Mouse (Mus musculus) E14TG2a.4 (cell line): Measurements from ENCODE around the gene Olfr1388.
"Not testable (repeated sequence)": the region's sequence is repeated elsewhere in the genome, so short reads cannot be mapped to it uniquely, and the experiment has no call there.

ENCODE experiments used
- H3K27me3 ChIP-seq: 2 replicates; pipeline ENCODE4 v1.6.1; 2014; ENCODE audit warnings: low read length, control low read depth; ENCODE audit not compliant: insufficient read depth
- H3K36me3 ChIP-seq: 2 replicates; pipeline ENCODE4 v1.6.1; 2014; ENCODE audit warnings: low read length, control low read depth; ENCODE audit not compliant: insufficient read depth
- H3K4me1 ChIP-seq: replicated peaks from 2 replicates; pipeline ENCODE4 v1.6.1; 2014; ENCODE audit warnings: low read depth, low read length, control low read depth
- H3K4me3 ChIP-seq: replicated peaks from 2 replicates; pipeline ENCODE4 v1.5.1; 2014; ENCODE audit warnings: mild to moderate bottlenecking, low read length
- H3K9me3 ChIP-seq: 2 replicates; pipeline ENCODE4 v1.6.1; 2014; ENCODE audit warnings: low read length, control low read depth
- CTCF ChIP-seq: conservative IDR thresholded peaks from 2 replicates; pipeline ENCODE4 v1.5.1; 2014; ENCODE audit warnings: low read length
- NANOG ChIP-seq: IDR thresholded peaks from 2 replicates; pipeline ENCODE4 v1.6.1; 2014; ENCODE audit warnings: borderline replicate concordance, low read length, mixed read lengths
- POU5F1 ChIP-seq: IDR thresholded peaks from 2 replicates; pipeline ENCODE4 v1.6.1; 2014; ENCODE audit warnings: low read length, borderline replicate concordance

The Olfr1388 gene

DNA sequence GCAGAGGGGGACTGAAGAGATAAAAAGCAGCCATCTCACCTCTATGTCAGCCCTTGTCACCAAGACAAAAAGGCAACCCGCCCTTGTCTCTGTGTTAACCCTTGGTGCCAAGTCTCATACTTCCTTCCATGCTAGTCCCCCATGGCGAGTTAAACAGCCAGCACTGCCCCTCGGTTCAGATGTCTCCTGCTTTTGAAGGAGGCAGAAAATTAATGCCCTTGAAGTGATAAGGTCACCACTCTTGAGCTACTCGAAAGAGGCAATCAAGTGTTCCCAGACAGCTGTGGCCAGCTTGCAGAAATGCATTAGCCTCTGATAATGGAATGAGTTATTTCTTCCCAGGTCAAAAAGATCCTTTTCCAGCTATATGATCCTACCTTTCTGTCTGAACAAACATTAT is 49.5 kb downstream of the Olfr1388 start:
- no peaks in the 10 kb centered on the region for H3K36me3 ChIP-seq
- H3K4me3 ChIP-seq = no peak overlapping the region
- no peaks in the 10 kb centered on the region for H3K4me1 ChIP-seq
- no peaks in the 10 kb centered on the region for H3K27me3 ChIP-seq
- TF ChIP-seq NANOG = no peak
- TF ChIP-seq CTCF = no peak
- TF ChIP-seq POU5F1 = no peak
- no peaks in the 10 kb centered on the region for H3K9me3 ChIP-seq

DNA sequence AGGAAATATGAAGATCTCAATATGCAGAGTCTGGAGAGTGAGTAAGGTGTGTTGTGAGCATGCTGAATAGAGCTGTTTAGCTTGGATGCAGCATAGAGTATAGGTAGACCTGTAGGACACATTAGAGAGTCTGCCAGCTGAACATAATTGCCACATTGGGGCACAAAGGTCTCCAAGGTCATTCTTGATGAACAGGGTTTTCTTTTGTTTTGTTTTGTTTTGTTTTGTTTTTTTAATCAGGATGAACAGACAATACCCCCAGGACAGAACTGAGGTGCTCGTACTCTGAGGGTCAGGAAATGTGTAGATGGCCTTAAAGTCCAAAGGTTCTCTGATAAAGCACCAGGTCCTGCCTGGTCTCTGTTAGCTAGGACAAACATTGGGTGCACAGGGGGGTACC is 52.3 kb downstream of the Olfr1388 start, which contains the start of gene Olfr1385:
Gene Olfr1385, plus strand, starts transcription at position 301 of the 400 bp plus-strand sequence.
- not testable (repeated sequence) for H3K4me1 ChIP-seq

More for the DNA sequence above, 52.3 kb downstream of the Olfr1388 start, which contains the start of gene Olfr1385:
- H3K27me3 ChIP-seq, H3K36me3 ChIP-seq, H3K4me3 ChIP-seq, H3K9me3 ChIP-seq: not testable (repeated sequence)
